Mouse (Mus musculus) monocyte, adult 59 days (primary cell): ENCODE results near the gene Lrif1. TPM values are rescaled to one million over a fixed set of nuclear protein-coding genes. Genes with fewer than 3 reads are reported as not detected.

Experiments used
- total RNA-seq, 2 experiments: library from RNA; stranded (reverse); gene quantifications; one replicate each; pipeline ENCODE4 v1.2.4; 2023

The Lrif1 gene
- total RNA-seq = 10 to 100 TPM; 16.9 to 23.8 TPM

DNA sequence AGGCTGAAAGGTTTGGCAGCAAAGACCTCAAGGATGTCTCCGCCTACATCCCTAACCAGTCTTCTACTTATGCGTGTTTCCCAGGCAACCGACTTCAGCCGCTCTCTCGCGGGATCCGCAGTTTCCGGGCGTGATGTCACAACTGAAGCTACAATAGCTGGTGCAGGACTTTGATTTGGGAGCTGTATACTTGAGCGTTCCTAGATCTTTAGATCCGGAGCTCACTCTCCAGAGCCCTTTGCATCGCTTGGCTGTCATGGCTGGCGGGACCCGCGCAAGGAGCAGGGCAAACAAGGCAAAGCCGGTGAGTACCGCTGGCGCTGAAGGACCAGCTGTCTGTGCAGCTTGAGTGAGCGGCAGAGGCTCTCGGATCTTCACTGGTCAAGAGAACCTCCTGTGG lies at the start of gene Lrif1:
Gene Lrif1 (plus strand): TSS at position 158 of the 400 bp plus-strand sequence.

Other genes starting within 250 kb of the Lrif1 start
- 10 to 100 TPM; 23.7 to 24.9 TPM for gene Dennd2d, start 202.6 kb upstream of the Lrif1 start, total RNA-seq
- gene Dram2, start 137.2 kb upstream of the Lrif1 start, total RNA-seq = 100 to 1,000 TPM; 134 to 145 TPM
- 100 to 1,000 TPM in 1 of 2 experiments, 10 to 100 TPM in 1; 97.4 to 103 TPM for gene Cept1, start 137.2 kb upstream of the Lrif1 start, total RNA-seq
- 100 to 1,000 TPM; 467 to 529 TPM for gene Cd53, start 105.2 kb downstream of the Lrif1 start, total RNA-seq
- not detected for gene Olfr266, start 141.3 kb downstream of the Lrif1 start, total RNA-seq